Mouse (Mus musculus) 416B (cell line): ENCODE measurements around the gene Chil1.

Experiments
- DNase-seq: peaks from one replicate; pipeline ENCODE4 v3.0.0; 2011; ENCODE audit warnings: low read depth

The Chil1 gene

DNA sequence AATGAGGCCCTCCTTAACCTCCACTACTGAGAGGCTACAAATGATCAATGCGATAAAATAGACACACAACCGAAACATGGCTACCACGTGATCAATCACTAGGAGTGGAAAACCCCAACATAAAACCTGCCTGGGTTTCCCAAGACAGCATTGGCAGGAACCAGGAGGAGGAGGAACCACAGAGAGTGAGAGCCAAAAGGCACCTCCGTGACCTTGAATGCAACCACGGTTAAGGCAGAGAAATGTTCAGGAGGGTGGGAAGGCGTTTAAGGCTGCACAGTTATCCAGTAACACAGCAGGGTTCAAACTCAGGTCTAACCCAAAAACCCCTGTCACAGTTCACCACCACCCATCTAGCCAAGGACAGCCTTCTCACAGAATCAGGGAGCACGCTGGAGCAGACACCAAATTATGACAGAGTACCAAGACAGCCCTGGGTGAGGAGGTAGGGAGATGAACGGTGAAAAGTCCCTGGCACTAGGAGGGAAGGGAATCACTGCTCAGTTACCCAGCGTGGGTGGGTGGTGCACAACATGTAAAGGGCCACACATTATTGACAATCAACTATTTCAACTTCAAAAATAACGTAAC is 48.8 kb downstream of the Chil1 start:
- no peak for DNase-seq

DNA sequence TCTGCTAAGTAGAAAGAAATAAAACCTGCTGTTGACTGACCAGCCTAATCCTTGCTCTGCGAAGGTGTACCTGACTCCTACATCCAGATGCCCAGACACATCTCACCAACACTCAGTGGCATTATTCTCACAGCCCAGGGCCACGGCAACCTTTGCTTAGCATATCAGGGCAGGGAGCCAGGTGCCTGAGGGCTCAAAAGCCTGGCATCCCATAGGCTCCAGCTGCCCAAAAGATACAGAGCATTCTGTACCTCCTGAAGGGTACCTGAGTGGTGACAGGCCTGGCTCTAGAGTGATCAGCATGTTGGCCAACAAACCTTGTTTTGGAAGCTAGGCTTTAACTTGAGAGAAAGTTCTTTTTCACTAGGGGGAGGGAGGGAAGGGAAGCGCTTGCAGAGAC is 49.3 kb downstream of the Chil1 start:
- DNase-seq: no peak

DNA sequence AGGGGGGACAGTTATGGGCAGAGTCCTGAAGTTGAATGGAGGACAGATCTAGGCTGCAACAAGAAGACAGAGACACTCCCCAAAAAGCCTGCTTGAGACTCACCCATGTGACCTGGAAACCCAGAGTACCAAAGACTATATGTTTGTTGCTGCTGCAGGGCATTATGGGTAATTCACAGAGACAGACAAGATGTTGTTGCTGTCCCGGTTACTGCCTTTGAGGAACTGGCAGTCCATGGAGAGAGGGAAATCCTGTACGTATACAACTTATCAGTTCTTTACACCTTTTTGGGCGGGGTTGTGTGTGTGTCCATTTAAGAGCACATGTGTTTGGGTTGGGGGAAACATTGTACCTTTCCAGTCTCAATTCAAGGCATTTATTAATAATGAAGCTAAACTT is 49.7 kb downstream of the Chil1 start:
- DNase-seq: peak; percentile 7

DNA sequence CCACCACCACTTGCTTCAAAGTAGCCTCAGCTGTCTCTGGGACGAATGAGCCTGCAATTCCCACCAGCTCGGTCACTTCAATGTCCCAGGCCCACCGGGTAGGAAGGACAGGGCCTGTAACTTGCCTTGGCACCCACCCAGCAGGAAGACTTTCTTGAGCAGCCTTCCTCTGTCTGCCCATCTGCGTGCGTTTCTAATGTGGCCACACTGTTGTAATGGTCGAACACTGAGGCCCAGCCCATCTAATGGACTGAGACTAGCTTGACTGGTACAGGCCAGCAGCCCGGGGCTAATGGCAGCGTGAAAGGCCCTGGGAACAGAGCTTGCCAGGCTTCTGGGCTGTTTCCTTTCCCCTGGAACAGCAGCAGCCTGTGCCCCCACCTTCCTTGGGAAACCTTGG is 50.4 kb downstream of the Chil1 start:
- DNase-seq: no peak

DNA sequence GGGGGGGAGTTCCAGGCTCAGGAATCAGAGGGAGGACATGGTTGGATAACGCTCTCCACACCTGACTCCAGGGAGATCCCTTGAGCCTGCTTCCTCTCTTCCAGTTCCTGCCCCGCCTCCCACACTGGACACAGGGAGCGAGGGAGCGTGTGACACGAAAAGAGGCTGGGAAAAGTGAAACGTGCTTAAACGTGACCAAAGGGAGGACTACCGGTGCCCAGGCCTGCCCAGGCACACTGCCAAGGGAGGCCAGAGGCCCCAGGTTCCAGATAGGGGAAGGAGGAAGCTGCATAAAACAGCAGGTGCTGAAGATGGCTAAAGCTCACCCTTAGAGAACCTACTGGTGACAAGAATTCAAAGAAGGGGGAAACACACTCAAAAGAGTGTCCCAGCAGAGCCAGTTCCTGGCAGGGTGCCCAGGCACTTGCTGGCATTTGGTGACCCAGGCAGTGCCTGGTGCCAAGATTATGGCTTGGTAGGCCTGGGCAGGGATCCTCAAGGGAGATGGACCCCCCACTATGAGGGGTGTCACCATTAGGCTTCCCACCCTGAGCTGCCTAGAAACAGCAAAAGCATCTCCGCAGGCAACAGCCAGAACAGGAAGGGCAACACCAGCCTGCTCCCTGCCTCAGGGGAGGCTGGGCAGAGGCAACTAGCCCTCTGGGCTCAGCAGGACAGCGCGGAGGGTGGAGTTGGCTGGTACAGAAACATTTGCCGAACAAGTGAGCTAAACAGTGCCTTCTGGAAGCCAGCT is 51.0 kb downstream of the Chil1 start:
- DNase-seq: peak; percentile 10

GRCm38 (mm10) chr1:134233681-134234454 is 51.9 kb downstream of the Chil1 start:
- no peak for DNase-seq

GRCm38 (mm10) chr1:134234455-134235390 is 52.7 kb downstream of the Chil1 start:
- no peak for DNase-seq

DNA sequence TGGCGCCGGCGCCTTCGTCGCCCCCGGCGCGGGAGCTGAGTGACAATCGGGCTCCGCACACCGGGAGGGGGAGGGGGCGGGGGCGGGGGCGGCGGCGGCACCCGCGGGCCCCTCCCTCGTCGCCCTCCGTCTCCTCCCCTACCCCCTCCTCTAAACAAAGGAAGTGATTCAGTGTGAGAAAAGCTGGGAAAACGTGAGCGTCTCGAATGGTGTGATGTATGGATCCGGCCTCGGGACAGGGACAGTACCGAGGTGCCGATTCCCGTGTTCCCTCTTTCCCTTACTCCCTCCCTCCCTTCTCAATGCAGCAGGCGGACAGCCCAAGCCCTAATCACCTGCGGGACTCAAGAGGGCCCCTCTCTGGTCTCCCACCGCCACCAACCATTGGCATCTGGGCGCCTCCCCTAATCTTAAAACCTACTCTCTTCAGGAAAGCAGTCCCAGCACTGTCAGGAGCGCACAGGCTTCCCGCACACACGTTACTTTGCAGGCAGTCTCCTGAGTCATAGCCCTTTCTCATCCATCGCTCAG is 53.5 kb downstream of the Chil1 start, which contains the start of gene Adora1:
TSS of gene Adora1 (minus strand) at position 41 of the 531 bp plus-strand sequence.
- no peak for DNase-seq

DNA sequence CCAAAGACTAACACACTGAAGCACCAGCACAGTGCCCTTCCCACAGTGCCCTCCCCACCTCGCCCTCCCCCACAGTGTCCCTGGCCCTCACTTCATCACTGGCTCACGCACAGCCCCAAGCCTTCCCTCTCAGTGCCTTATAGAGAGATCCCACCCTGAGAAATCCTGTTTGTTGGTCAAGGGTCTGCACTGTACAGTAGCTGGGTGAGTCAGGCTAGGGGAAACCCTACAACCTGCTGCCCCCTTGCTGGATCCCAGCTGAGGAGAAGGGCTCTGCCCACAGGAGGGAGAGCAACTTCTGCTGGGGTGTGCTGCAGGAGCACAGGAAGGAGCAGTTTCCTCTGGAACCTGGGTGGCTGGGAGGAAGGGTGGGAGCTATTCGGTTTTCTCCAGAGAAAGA is 54.2 kb downstream of the Chil1 start:
- DNase-seq: no peak

DNA sequence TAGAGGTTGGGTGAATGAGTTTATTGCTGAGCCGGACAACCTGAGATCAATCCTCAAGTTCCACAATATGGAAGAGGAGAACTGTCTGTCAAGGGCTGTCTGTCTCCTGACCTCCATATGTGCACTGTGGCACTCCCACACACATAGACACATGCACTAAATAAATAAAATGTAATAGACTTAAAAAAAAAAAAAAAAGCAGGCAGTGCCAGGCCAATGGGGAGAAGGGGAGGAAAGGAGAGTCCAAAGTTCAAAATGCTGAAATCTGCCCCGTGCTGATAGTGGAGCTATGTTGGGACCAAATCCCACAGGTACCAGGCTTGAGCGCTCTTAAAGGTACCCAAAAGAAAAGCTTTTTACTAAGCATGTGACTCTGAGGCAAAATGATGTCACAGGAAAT is 55.5 kb downstream of the Chil1 start:
- no peak for DNase-seq
